Mouse (Mus musculus) hindbrain, embryonic 16.5 days (tissue): ENCODE measurements around the gene Tab1. TPM values are rescaled to one million over a fixed set of nuclear protein-coding genes. Genes with fewer than 3 reads are reported as not detected.

Experiments
- ATAC-seq: fragments of 200-750 bp; cut with Nextera tagmentation; 2 replicates; pipeline ENCODE4 v1.8.0; 2017; ENCODE audit warnings: moderate TSS enrichment, moderate library complexity
- H3K27ac ChIP-seq: fragments of 300-500 bp; sonication (generic); 2 replicates; pipeline ENCODE4 v1.5.1; 2014; ENCODE audit warnings: low read depth, mild to moderate bottlenecking, control low read depth, low read length, moderate library complexity
- H3K27me3 ChIP-seq: fragments of 300-500 bp; sonication (generic); replicated peaks from 2 replicates; pipeline ENCODE4 v1.6.1; 2014; ENCODE audit warnings: low read length; ENCODE audit not compliant: control insufficient read depth, insufficient read depth
- H3K36me3 ChIP-seq: fragments of 300-500 bp; sonication (generic); 2 replicates; pipeline ENCODE4 v1.6.1; 2014; ENCODE audit warnings: mild to moderate bottlenecking, low read length, moderate library complexity, mixed read lengths; ENCODE audit not compliant: control insufficient read depth, insufficient read depth
- H3K4me1 ChIP-seq: fragments of 300-500 bp; sonication (generic); 2 replicates; pipeline ENCODE4 v1.6.1; 2014; ENCODE audit warnings: low read depth, low read length; ENCODE audit not compliant: control insufficient read depth, insufficient read depth
- H3K4me2 ChIP-seq: fragments of 300-500 bp; sonication (generic); 2 replicates; pipeline ENCODE4 v1.6.1; 2014; ENCODE audit warnings: mild to moderate bottlenecking, low read length, control low read depth, moderate library complexity
- H3K4me3 ChIP-seq: fragments of 300-500 bp; sonication (generic); 2 replicates; pipeline ENCODE4 v1.5.1; 2014; ENCODE audit warnings: mild to moderate bottlenecking, low read length, control low read depth, moderate library complexity
- H3K9ac ChIP-seq: fragments of 300-500 bp; sonication (generic); 2 replicates; pipeline ENCODE4 v1.6.1; 2014; ENCODE audit warnings: low read depth, mild to moderate bottlenecking, control low read depth, low read length, moderate library complexity
- H3K9me3 ChIP-seq: fragments of 300-500 bp; sonication (generic); 2 replicates; pipeline ENCODE4 v1.6.1; 2014; ENCODE audit warnings: mild to moderate bottlenecking, low read length, moderate library complexity; ENCODE audit not compliant: control insufficient read depth
- WGBS: fragments of 180-500 bp; shearing (Covaris S2); extraction: QIAGEN DNeasy Blood & Tissue Kit; methylation state at CpG from one replicate; pipeline ENCODE4 v1.1.7; 2014; 5-methylcytosine and 5-hydroxymethylcytosine counted together
- polyA plus RNA-seq: library from polyadenylated mRNA; unstranded; fragments of >200 nt; fragmentation: Nextera tagmentation; extraction: Ambion mirVana; gene quantifications from 2 replicates; pipeline ENCODE4 v1.2.1, GENCODE M21; 2015

Tab1 gene
- polyA plus RNA-seq, 1 experiment from 2014 or later, result 37.1 TPM

DNA sequence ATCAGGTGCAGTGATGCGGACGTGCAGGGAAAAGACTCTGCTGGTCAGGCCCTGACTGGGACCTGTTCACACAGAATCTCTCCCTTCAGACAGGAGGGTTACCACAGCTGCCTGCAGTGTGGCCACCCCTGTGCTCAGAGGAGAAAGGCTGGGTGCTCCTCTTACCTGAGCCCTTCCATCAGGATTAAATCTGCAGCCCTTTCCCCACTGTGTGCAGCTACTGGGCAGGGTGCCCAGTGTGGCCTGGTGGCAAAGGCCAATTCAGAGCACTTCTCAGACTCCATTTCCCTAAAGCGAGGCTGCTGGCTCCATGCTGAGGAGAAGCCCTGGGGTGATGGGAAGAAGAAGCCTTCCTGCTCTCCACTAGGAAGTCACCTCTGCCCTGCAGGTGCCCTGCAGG is 28.3 kb downstream of the Tab1 start:
- ATAC-seq, result no peak
- Histone ChIP-seq H3K27ac (no peak overlapping the region; the same call in 1 of the 2 replicates), H3K4me2 (no peak overlapping the region), H3K4me1 (peaks cover 2% of the 10 kb centered on the region; the same call in 1 of the 2 replicates), H3K4me3 (no peak overlapping the region), H3K36me3 (peaks cover 33% of the 10 kb centered on the region), H3K9ac (no peak overlapping the region), H3K9me3 (no peaks in the 10 kb centered on the region), H3K27me3 (no peaks in the 10 kb centered on the region)
- 79% methylated on average over 3 of the region's 3 CpGs for WGBS

DNA sequence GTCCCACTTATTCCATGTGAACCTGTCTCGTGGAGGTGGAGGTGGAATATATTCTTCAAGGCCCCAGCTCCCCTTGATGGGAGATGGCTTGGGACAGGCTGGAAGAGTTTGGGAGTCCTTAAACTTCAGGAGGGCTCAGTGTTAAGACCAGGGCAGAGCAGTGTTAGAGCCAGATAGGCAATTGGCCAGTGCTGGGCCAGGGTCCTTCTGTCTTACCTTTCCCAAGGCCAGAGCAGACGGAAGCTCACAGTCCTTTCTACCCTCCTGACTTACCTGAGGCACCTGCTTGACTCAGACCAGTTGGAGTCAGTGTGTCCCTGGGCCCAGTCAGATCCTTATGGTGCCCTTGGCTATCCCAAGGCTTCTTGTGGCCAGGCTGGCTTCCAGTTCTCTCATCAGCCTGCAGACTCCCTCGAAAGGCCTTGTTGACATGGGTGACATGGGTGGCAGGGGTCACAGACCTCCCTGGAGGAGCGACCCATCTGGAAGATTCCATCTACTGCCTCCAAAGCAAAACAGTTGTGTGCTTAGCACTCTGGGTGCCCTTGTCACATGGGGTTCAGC is 29.6 kb downstream of the Tab1 start:
- H3K27ac ChIP-seq, result no peak overlapping the region
- ATAC-seq, result no peak
- H3K4me1 ChIP-seq, result peaks cover 2% of the 10 kb centered on the region; the same call in 1 of the 2 replicates
- no peaks in the 10 kb centered on the region for H3K27me3 ChIP-seq
- peaks cover 33% of the 10 kb centered on the region for H3K36me3 ChIP-seq
- H3K4me2 ChIP-seq, result no peak overlapping the region
- H3K4me3 ChIP-seq, result no peak overlapping the region
- WGBS, result 84% methylated on average over 4 of the region's 4 CpGs
- H3K9ac ChIP-seq, result no peak overlapping the region
- no peaks in the 10 kb centered on the region for H3K9me3 ChIP-seq

DNA sequence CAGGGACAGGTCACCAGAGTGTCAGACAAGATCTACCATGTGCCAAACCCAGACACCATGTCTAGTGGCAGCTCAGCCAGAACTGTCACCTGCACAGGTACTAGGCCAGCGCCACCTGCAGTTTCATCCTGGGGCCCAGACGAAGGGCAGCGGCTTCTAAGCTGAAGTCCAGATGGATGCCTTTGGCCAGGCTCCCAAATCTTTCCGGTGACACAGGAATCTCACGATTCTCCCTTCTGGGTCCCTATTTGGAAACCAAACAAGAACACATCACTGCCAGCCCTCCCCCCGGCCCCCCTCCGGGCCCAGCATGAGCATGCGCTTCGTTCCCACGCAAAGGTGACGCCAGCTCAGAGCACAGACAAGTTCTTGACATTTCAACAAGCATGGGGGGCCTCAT is 30.3 kb downstream of the Tab1 start:
- Histone ChIP-seq H3K27ac (no peak overlapping the region), H3K4me1 (peaks cover 2% of the 10 kb centered on the region; the same call in 1 of the 2 replicates), H3K9ac (no peak overlapping the region), H3K27me3 (no peaks in the 10 kb centered on the region), H3K4me3 (no peak overlapping the region), H3K9me3 (no peaks in the 10 kb centered on the region), H3K36me3 (peaks cover 26% of the 10 kb centered on the region), H3K4me2 (no peak overlapping the region)
- WGBS, result 56% methylated on average over 11 of the region's 11 CpGs
- ATAC-seq, result no peak

DNA sequence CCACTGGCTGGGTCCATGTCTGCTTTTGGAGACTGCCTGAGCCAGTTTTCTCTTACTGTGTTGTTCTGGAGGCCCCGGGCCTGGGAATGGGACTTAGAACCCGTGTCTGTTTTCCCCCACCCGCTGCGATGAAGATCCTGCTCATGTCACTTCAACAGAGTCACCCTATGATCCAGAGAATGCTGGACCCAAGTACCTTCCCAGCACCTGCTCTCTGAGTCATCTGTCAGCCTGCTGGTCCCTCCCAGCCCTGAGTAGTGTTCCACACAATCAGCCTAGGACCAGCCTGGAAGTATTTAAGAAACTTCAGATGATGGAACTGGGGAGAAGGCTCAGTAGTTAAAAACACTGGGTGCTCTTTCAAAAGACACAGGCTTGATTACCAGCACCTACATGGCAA is 30.8 kb downstream of the Tab1 start:
- Histone ChIP-seq H3K4me1 (peaks cover 2% of the 10 kb centered on the region; the same call in 1 of the 2 replicates), H3K27me3 (no peaks in the 10 kb centered on the region), H3K9ac (no peak overlapping the region), H3K4me3 (no peak overlapping the region), H3K36me3 (peaks cover 22% of the 10 kb centered on the region), H3K27ac (no peak overlapping the region), H3K9me3 (no peaks in the 10 kb centered on the region), H3K4me2 (no peak overlapping the region)
- ATAC-seq, result no peak
- WGBS, result 80% methylated on average over 4 of the region's 4 CpGs

DNA sequence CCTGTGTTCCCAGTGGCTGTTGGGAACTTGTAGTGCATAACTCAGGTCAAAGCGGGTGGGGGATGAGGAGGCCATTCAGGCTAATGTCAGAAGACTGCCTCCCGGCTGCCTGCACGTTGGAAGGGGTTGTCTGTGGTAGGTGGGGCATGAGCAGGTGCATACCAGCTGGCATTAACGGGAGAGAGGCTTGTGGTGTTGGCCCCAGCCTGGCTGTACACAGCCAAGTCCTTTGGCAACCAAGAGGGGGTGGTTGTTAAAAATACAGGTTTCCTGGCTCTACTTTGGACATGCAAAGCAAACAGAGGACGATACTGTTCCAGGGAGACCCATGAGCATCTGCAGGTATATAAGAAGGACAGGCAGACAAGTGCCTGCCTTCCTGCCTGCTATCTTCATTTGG is 32.5 kb downstream of the Tab1 start:
- H3K27ac ChIP-seq, result no peak overlapping the region
- WGBS, result 58% methylated on average over 5 of the region's 5 CpGs
- no peak for ATAC-seq
- H3K4me1 ChIP-seq, result peaks cover 2% of the 10 kb centered on the region; the same call in 1 of the 2 replicates
- H3K27me3 ChIP-seq, result no peaks in the 10 kb centered on the region
- peaks cover 14% of the 10 kb centered on the region for H3K36me3 ChIP-seq
- no peak overlapping the region for H3K4me3 ChIP-seq
- H3K9ac ChIP-seq, result no peak overlapping the region
- no peaks in the 10 kb centered on the region for H3K9me3 ChIP-seq
- no peak overlapping the region for H3K4me2 ChIP-seq

DNA sequence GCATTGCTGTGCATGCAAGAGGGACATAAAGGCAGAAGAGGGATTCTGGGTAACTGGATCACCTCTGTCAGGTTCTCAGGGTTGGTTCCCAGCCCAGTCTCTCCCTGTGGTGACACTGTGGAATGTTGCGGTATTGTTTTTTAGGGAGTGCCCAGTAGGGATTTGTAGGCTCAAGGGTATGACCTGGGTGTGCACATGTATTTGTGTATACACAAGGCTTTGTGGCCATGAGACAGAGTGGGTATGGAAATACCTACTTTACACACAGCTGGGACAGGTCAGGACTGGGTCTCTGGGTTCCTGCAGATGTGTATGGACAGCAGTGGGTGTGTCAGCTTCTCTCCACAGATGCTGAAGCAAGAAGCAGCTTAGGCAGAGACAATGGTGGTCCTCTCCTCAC is 36.6 kb downstream of the Tab1 start:
- peaks cover 6% of the 10 kb centered on the region for H3K4me1 ChIP-seq
- no peak for ATAC-seq
- no peaks in the 10 kb centered on the region for H3K36me3 ChIP-seq
- H3K9ac ChIP-seq, result no peak overlapping the region
- H3K9me3 ChIP-seq, result no peaks in the 10 kb centered on the region
- H3K4me2 ChIP-seq, result no peak overlapping the region
- no peak overlapping the region for H3K27ac ChIP-seq
- no peaks in the 10 kb centered on the region for H3K27me3 ChIP-seq
- 93% methylated on average over 1 of the region's 1 CpGs for WGBS
- H3K4me3 ChIP-seq, result no peak overlapping the region

DNA sequence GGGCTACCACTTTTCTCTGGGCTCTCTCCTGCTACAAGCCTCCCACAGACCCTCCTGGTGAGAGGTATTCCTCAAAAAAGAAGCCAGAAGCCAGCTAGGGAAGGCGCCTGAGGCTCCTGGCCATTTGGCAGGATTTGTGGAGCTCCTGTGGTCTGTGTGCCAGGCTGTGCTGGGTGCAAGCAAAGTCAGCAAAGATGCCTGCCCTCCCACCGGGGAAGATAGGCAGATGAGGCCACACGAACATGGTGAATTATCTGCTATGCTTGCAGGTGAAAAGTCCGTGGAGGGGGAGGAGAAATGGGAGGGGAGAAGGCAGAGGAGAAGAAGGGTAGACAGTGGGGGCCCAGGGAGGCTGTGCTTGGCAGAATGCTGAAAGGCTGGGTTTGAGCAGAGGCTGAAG is 37.4 kb downstream of the Tab1 start:
- Histone ChIP-seq H3K36me3 (no peaks in the 10 kb centered on the region), H3K4me2 (no peak overlapping the region), H3K27me3 (no peaks in the 10 kb centered on the region), H3K4me3 (no peak overlapping the region), H3K4me1 (peaks cover 14% of the 10 kb centered on the region), H3K9me3 (no peaks in the 10 kb centered on the region), H3K27ac (no peak overlapping the region), H3K9ac (no peak overlapping the region)
- ATAC-seq, result no peak
- 57% methylated on average over 4 of the region's 4 CpGs for WGBS

DNA sequence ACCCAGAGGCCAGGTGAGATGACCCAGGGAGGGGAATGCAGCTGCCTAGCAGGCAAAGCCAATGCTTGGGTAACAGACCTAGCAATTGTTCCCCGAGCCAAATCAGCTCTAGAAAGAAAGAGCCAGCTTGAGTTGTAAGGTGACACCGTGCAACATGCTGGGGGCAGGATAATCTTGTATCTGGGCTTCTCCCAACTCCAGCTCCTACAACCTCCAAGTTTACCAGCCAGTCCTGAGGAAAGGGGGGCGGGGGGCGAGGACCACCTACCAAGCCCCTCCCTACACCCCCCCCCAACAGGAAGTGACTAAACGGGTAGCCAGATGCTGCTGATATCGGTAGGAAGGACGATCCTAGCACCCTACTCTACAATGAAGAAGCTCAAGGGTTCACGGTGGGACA is 38.4 kb downstream of the Tab1 start:
- Histone ChIP-seq H3K4me1 (peaks cover 24% of the 10 kb centered on the region), H3K27ac (no peak overlapping the region), H3K36me3 (no peaks in the 10 kb centered on the region), H3K9me3 (no peaks in the 10 kb centered on the region), H3K4me2 (no peak overlapping the region), H3K27me3 (no peaks in the 10 kb centered on the region), H3K9ac (no peak overlapping the region), H3K4me3 (no peak overlapping the region)
- no peak for ATAC-seq
- 7% methylated on average over 8 of the region's 8 CpGs for WGBS

DNA sequence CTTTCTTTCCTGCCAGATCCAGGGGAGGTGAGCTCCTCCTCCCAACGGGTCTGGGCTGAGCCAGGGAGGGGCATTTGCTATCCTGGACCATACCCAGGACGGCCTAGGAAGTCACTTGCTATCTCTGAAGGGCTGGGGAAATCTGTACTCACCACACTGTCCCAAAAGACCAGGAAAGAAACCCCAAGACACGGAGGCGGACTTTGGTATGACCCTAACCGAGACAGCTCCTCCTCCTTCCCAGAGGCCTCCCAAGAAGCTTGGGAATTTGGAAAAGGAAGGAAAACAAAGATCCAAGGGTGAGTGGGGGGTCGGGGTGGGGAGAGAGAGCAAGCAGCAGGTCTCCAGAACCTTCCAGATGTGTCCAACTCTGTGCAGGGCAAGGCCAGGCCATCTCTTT is 38.9 kb downstream of the Tab1 start:
- no peaks in the 10 kb centered on the region for H3K36me3 ChIP-seq
- H3K27me3 ChIP-seq, result no peaks in the 10 kb centered on the region
- no peak overlapping the region for H3K4me2 ChIP-seq
- no peak overlapping the region for H3K9ac ChIP-seq
- no peak overlapping the region for H3K4me3 ChIP-seq
- H3K4me1 ChIP-seq, result peaks cover 24% of the 10 kb centered on the region
- no peaks in the 10 kb centered on the region for H3K9me3 ChIP-seq
- WGBS, result 33% methylated on average over 6 of the region's 6 CpGs
- no peak overlapping the region for H3K27ac ChIP-seq
- ATAC-seq, result no peak
